ENCODE assay signal across 10 mouse cellular contexts in the genomic region with DNA sequence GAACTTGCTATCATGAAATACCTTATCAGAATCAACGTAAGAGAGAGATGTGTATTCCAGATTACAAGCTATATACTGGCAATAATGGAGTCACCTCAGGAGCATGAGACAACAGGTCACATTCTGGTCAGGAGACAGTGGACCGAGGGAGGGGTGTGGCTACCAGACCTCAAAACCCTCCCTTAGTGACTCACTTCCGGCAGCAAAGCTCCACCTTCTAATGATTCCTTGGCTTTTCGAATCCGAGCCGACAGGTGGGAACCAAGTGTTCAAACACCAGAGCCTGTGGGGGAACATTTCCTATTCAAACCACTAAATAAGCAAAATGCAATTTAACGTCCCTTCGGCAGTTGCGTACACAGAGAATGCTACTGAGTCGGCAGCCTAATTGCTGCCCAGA. TPM values are rescaled to one million over a fixed set of nuclear protein-coding genes. Genes with fewer than 3 reads are reported as not detected.
DNase-seq lines count a peak whose midpoint lies in the region; ATAC-seq lines count a peak whose summit lies in the region.
"Had no signal": no experiment of that assay in that cellular context is flagged by ENCODE, and none has a peak within 500 bp of the region (broad histone marks: within the 10 kb centered on the region; RNA-seq: fewer than 3 reads in every experiment).

No protein-coding gene starts in this region.

- no peaks in the 10 kb centered on the region for H3K36me3 ChIP-seq in hindbrain, embryonic 15.5 days
- no peaks in the 10 kb centered on the region for H3K36me3 ChIP-seq in hindbrain, embryonic 10.5 days
- no peaks in the 10 kb centered on the region for H3K36me3 ChIP-seq in midbrain, embryonic 15.5 days (replicated peaks)
- H3K36me3 ChIP-seq: forebrain, embryonic 12.5 days had no signal

- H3K4me1 ChIP-seq in hindbrain, embryonic 15.5 days (replicated peaks): no peaks in the 10 kb centered on the region
- H3K4me1 ChIP-seq in hindbrain, embryonic 10.5 days (replicated peaks): no peaks in the 10 kb centered on the region
- H3K4me1 ChIP-seq in midbrain, embryonic 15.5 days: peaks cover 5% of the 10 kb centered on the region; the same call in 1 of the 2 replicates
- H3K4me1 ChIP-seq: forebrain, embryonic 12.5 days had no signal

- no peak overlapping the region for H3K9ac ChIP-seq in hindbrain, embryonic 15.5 days
- H3K9ac ChIP-seq in midbrain, embryonic 15.5 days: no peak overlapping the region
- H3K9ac ChIP-seq: forebrain, embryonic 12.5 days had no signal

- H3K27me3 ChIP-seq in hindbrain, embryonic 15.5 days: no peaks in the 10 kb centered on the region
- H3K27me3 ChIP-seq in hindbrain, embryonic 10.5 days (ENCODE audit: insufficient read depth, poor library complexity, severe bottlenecking): no peaks in the 10 kb centered on the region
- H3K27me3 ChIP-seq in midbrain, embryonic 15.5 days (replicated peaks): no peaks in the 10 kb centered on the region
- H3K27me3 ChIP-seq: forebrain, embryonic 12.5 days had no signal

- no peak overlapping the region for H3K27ac ChIP-seq in hindbrain, embryonic 15.5 days (replicated peaks)
- H3K27ac ChIP-seq in hindbrain, embryonic 10.5 days: no peak overlapping the region
- no peak overlapping the region for H3K27ac ChIP-seq in midbrain, embryonic 15.5 days
- H3K27ac ChIP-seq: forebrain, embryonic 12.5 days had no signal

- no peaks in the 10 kb centered on the region for H3K9me3 ChIP-seq in hindbrain, embryonic 15.5 days
- H3K9me3 ChIP-seq in hindbrain, embryonic 10.5 days: no peaks in the 10 kb centered on the region
- H3K9me3 ChIP-seq in midbrain, embryonic 15.5 days: no peaks in the 10 kb centered on the region
- H3K9me3 ChIP-seq: forebrain, embryonic 12.5 days had no signal

- ATAC-seq in hindbrain, embryonic 15.5 days (ENCODE audit: low FRiP score, low read depth): no peak
- no peak for ATAC-seq in midbrain, embryonic 15.5 days (replicated peaks)

- H3K4me2 ChIP-seq in hindbrain, embryonic 15.5 days: 0 out of 2 replicates have a peak overlapping the region, but pooled peaks have one; percentile 11
- no peak overlapping the region for H3K4me2 ChIP-seq in midbrain, embryonic 15.5 days
- H3K4me2 ChIP-seq: forebrain, embryonic 12.5 days had no signal

- no peak overlapping the region for H3K4me3 ChIP-seq in hindbrain, embryonic 15.5 days
- H3K4me3 ChIP-seq in hindbrain, embryonic 10.5 days: no peak overlapping the region
- no peak overlapping the region for H3K4me3 ChIP-seq in midbrain, embryonic 15.5 days
- H3K4me3 ChIP-seq: forebrain, embryonic 12.5 days had no signal

- DNase-seq in hindbrain, embryonic 10.5 days (ENCODE audit: low spot score): no peak
- peak; percentile 29 for DNase-seq in Muller cell, postnatal 12 days (ENCODE audit: inconsistent ontology term)
- DNase-seq in heart, adult 8-10 months (ENCODE audit: low spot score): peak; percentile 48
- peak; percentile 62 for DNase-seq in lung, postnatal 10 days
- DNase-seq in layer of hippocampus, adult 18-20 months (ENCODE audit: low spot score in 2 of 2): no peak
- no peak for DNase-seq in thymus, postnatal 14 days
- DNase-seq: right cerebral cortex, postnatal 25 days had no signal

- WGBS in hindbrain, embryonic 15.5 days: 84% methylated on average over 10 of the region's 10 CpGs
- 84% methylated on average over 10 of the region's 10 CpGs for WGBS in hindbrain, embryonic 10.5 days
- 71% methylated on average over 10 of the region's 10 CpGs for WGBS in midbrain, embryonic 15.5 days

RNA-seq across cellular contexts. Expression of a gene that starts 54.5 kb away (rescaled TPM):
- 76.8 and 80.1 TPM in 2 replicates for polyA plus RNA-seq in hindbrain, embryonic 15.5 days (2015; fragmentation: Nextera tagmentation; extraction: Ambion mirVana)
- 83.4 and 93.6 TPM in 2 replicates for polyA plus RNA-seq in hindbrain, embryonic 10.5 days (2016; fragmentation: Nextera tagmentation; extraction: Ambion mirVana)
- 10 to 100 TPM; 39.3 to 48.6 (median 43.8) TPM for total RNA-seq in heart, adult 8-10 months (2022)
- total RNA-seq in layer of hippocampus, adult 18-20 months (2021): 10 to 100 TPM; 50.6 to 54.4 TPM
- polyA plus RNA-seq in midbrain, embryonic 15.5 days (2015; fragmentation: Nextera tagmentation; extraction: Ambion mirVana): 78.3 and 79.0 TPM in 2 replicates

Comparison
In these comparisons a context has a peak if more than half of its experiments do, and no peak if none do; other contexts are left out.
1. DNase-seq: peak in Muller cell, postnatal 12 days (single experiment), heart, adult 8-10 months (single experiment) and lung, postnatal 10 days (single experiment); none in hindbrain, embryonic 10.5 days (single experiment), layer of hippocampus, adult 18-20 months (0 of 2) and thymus, postnatal 14 days (single experiment).